Mouse (Mus musculus): ENCODE data around the gene Olfr279. TPM values are rescaled to one million over a fixed set of nuclear protein-coding genes. Genes with fewer than 3 reads are reported as not detected.
"Not testable (repeated sequence)": the region's sequence is repeated elsewhere in the genome, so short reads cannot be mapped to it uniquely, and the experiment has no call there.

Olfr279 gene
- polyA plus RNA-seq, 1 experiment from 2014 or later = not detected

DNA sequence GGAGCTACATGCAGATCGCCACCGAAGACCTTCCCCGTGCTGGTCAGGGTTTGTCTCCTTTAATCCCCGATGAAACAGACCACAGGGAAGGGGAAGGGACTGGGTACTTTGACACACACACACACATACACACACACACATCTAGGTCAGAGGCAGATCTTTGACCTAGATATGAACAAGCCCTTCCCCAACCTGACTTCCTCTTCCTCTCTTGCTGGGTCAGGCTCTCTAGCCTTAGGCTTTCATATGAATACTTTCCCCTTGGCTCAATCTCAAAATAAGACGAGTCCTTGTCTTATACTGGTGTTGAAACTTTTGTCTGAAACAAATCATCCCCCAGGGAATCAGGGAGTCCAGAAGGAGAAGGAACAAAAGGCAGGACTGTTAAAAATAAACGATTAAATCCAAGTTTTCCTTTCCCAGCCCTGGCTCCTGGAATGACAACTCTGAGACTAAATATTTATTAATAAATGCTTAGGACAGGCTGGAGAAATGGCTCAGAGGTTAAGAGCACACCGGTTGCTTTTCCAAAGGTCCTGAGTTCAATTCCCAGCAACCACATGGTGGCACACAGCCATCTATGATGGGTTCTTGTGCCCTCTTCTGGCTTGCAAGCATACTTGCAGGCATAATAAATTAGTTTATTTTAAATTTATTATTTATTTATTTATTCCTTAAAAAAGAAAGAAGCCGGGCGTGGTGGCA lies 14.2 kb downstream of the Olfr279 start:
- Histone ChIP-seq H3K36me3 (ENCODE audit: control insufficient read depth, insufficient read depth, low read length) (no peaks in the 10 kb centered on the region), H3K27me3 (ENCODE audit: control insufficient read depth, insufficient read depth, low read length) (no peaks in the 10 kb centered on the region), H3K9ac (replicated peaks; ENCODE audit: low read length) (no peak overlapping the region), H3K27ac (replicated peaks; ENCODE audit: low read depth, low read length) (no peak overlapping the region), H3K4me3 (replicated peaks; ENCODE audit: low read depth, low read length) (no peak overlapping the region), H3K9me3 (ENCODE audit: control insufficient read depth, low read length) (no peaks in the 10 kb centered on the region), H3K4me1 (ENCODE audit: control insufficient read depth, insufficient read depth, low read length) (0 out of 2 replicates have a peak, but pooled peaks cover 3% of the 10 kb centered on the region), H3K4me2 (ENCODE audit: low read length) (no peak overlapping the region)
- ATAC-seq (ENCODE audit: low FRiP score, low TSS enrichment) (no peak), DNase-seq (no peak)
- WGBS = 84% methylated on average over 9 of the region's 9 CpGs

DNA sequence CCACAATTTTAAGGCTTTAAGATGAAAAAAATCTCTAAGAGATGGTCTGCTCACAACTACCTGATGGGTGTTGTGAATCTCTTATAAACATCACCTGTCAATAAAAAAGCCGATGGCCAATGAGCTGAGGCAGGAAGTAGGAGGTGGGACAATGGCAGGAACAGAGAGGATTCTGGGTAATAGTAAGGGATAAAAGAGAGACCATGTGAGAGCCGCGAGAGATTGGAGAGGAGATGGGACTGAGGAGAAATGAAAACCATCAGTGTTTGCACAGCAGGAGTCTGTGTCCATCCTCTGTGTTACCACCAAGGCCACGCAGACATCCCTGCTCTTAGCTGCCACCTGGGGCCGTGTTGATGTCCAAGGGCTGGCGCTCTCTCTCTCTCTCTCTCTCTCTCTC lies 15.1 kb downstream of the Olfr279 start:
- DNase-seq (no peak), ATAC-seq (ENCODE audit: low FRiP score, low TSS enrichment) (no peak)
- Histone ChIP-seq H3K4me3 (replicated peaks; ENCODE audit: low read depth, low read length) (no peak overlapping the region), H3K4me2 (ENCODE audit: low read length) (no peak overlapping the region), H3K27ac (replicated peaks; ENCODE audit: low read depth, low read length) (no peak overlapping the region), H3K9me3 (ENCODE audit: control insufficient read depth, low read length) (no peaks in the 10 kb centered on the region), H3K4me1 (ENCODE audit: control insufficient read depth, insufficient read depth, low read length) (0 out of 2 replicates have a peak, but pooled peaks cover 3% of the 10 kb centered on the region), H3K27me3 (ENCODE audit: control insufficient read depth, insufficient read depth, low read length) (no peaks in the 10 kb centered on the region), H3K9ac (replicated peaks; ENCODE audit: low read length) (no peak overlapping the region), H3K36me3 (ENCODE audit: control insufficient read depth, insufficient read depth, low read length) (no peaks in the 10 kb centered on the region)
- whole genome bisulfite sequencing = 94% methylated on average over 6 of the region's 6 CpGs

DNA sequence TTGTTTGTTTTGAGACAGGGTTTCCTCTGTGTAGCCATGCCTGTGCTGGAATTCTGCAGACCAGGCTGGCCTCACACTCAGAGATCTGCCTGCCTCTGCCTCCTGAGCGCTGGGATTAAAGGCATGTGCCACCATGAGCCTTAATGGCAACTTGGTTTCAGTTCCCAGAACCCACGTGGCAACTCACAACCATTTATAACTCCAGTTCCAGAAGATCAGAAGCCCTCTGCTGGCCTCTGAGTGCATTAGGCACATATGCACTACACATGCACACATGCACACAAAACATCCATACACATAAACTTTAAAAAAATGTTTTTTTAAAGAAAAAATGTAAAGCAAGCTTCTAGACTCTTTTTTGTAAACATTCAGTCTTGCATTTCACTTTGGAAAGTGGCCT lies 17.2 kb downstream of the Olfr279 start:
- Histone ChIP-seq H3K4me1 (ENCODE audit: control insufficient read depth, insufficient read depth, low read length) (0 out of 2 replicates have a peak, but pooled peaks cover 3% of the 10 kb centered on the region), H3K4me2 (ENCODE audit: low read length) (no peak overlapping the region), H3K27me3 (ENCODE audit: control insufficient read depth, insufficient read depth, low read length) (no peaks in the 10 kb centered on the region), H3K9ac (replicated peaks; ENCODE audit: low read length) (no peak overlapping the region), H3K36me3 (ENCODE audit: control insufficient read depth, insufficient read depth, low read length) (no peaks in the 10 kb centered on the region), H3K9me3 (ENCODE audit: control insufficient read depth, low read length) (no peaks in the 10 kb centered on the region), H3K4me3 (replicated peaks; ENCODE audit: low read depth, low read length) (no peak overlapping the region), H3K27ac (replicated peaks; ENCODE audit: low read depth, low read length) (no peak overlapping the region)
- DNase-seq (no peak), ATAC-seq (ENCODE audit: low FRiP score, low TSS enrichment) (no peak)
- WGBS = 58% methylated on average over 2 of the region's 2 CpGs

DNA sequence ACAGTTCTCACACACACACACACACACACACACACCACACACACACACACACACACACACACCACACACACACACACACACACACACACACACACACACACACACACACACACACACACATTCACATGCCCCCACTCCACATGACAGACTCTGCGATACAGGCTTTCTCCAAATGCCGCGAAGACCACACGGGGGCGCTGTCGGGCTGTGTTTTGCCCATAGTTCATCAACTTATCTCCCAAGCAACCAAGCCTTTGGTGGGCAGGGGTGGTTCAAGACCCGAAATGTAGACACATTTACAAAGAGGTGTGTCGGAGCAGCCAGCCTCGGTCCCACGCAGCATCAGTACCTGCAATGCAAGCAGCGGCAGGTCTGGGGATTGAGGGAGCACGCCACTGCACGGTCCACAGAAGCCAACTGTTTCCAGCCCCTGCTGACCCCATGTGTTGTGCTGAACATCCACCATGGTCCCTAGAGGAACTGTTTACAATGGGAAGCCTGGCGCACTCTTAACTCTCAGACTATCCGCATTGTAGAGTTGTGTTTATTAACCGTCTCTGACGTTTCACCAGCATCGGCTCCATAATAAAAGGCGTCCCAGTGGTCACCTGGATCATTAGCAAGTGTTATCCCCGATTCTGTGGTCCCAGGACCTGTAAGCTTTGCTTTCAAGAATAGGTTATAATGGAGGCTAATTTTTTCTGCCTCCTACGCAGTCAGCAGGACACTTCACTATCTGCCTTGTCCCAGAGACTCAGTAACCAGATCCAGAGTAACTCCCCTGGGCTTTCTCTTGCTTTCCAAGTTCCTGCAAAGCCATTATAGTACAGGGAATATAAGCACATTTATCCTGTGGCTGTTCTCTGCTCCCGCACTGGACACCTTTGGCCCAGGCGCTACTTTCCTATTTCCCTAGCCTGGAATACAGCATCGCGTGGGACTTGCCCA lies 18.5 kb downstream of the Olfr279 start:
- no peak for ATAC-seq (ENCODE audit: low FRiP score, low TSS enrichment)
- no peak overlapping the region for H3K9ac ChIP-seq (replicated peaks; ENCODE audit: low read length)

DNA sequence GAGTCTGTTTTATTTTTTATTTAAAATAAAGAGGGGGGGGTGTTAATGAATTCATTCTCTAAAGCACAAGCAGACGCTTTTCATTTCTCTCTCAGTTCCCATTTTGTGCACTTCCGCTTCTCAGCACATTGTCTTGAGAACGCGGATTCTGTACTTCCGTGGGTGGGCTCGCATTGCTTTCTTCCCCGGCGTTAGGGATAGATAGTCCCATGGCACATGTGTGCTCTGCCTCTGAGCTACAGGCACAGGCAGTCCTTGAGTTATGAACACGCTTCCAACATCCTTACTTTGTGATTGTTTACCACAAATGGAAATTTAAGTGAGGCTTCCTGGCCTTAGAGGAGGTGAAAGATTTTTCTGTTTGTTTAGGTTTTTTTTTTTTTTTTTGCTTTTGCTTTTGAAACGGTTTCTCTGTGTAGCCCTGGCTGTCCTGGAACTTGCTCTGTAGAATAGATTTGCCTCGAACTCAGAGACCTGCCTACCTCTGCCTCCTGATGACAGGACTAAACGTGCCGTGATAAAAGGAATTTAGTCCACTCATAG lies 19.3 kb downstream of the Olfr279 start:
- H3K9me3 ChIP-seq (ENCODE audit: control insufficient read depth, low read length) = no peaks in the 10 kb centered on the region
- no peak overlapping the region for H3K4me3 ChIP-seq (replicated peaks; ENCODE audit: low read depth, low read length)
- H3K27me3 ChIP-seq (ENCODE audit: control insufficient read depth, insufficient read depth, low read length) = no peaks in the 10 kb centered on the region
- WGBS = 42% methylated on average over 13 of the region's 13 CpGs
- H3K27ac ChIP-seq (replicated peaks; ENCODE audit: low read depth, low read length) = no peak overlapping the region
- H3K4me2 ChIP-seq (ENCODE audit: low read length) = no peak overlapping the region
- H3K4me1 ChIP-seq (ENCODE audit: control insufficient read depth, insufficient read depth, low read length) = 0 out of 2 replicates have a peak, but pooled peaks cover 3% of the 10 kb centered on the region
- ATAC-seq (ENCODE audit: low FRiP score, low TSS enrichment) (no peak), DNase-seq (no peak)
- no peak overlapping the region for H3K9ac ChIP-seq (replicated peaks; ENCODE audit: low read length)
- H3K36me3 ChIP-seq (ENCODE audit: control insufficient read depth, insufficient read depth, low read length) = no peaks in the 10 kb centered on the region

More for the DNA sequence above, 18.5 kb downstream of the Olfr279 start:
- peak overlapping the region; percentile 49 for H3K4me2 ChIP-seq (ENCODE audit: low read length)
- no peak overlapping the region for H3K27ac ChIP-seq (replicated peaks; ENCODE audit: low read depth, low read length)
- WGBS = 28% methylated on average over 25 of the region's 25 CpGs
- DNase-seq = peak; percentile 86
- no peak overlapping the region; the same call in 1 of the 2 replicates for H3K4me3 ChIP-seq (replicated peaks; ENCODE audit: low read depth, low read length)
- 0 out of 2 replicates have a peak, but pooled peaks cover 3% of the 10 kb centered on the region for H3K4me1 ChIP-seq (ENCODE audit: control insufficient read depth, insufficient read depth, low read length)
- H3K36me3 ChIP-seq (ENCODE audit: control insufficient read depth, insufficient read depth, low read length) = no peaks in the 10 kb centered on the region
- H3K27me3 ChIP-seq (ENCODE audit: control insufficient read depth, insufficient read depth, low read length) = no peaks in the 10 kb centered on the region
- no peaks in the 10 kb centered on the region for H3K9me3 ChIP-seq (ENCODE audit: control insufficient read depth, low read length)

DNA sequence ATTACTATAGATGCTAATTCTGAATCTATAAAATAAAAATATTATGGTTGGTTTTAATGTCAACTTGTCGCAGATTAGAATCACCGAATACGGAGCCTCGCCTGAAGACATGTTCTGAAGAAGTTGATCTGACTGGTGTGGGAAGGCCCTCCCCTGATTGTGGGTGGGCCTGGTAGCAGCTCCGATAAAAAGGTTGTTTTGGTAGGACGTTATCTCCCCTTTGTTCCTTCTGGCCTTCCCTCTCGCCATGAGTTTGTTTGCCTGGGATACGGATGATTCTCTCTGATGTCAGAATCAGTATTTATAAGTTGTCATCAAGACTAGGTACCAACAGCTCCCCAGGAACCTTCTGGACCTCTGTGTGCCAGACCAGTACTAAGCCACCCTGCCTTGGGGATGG lies 20.0 kb downstream of the Olfr279 start:
- Histone ChIP-seq H3K4me1 (ENCODE audit: control insufficient read depth, insufficient read depth, low read length) (0 out of 2 replicates have a peak, but pooled peaks cover 3% of the 10 kb centered on the region), H3K9me3 (ENCODE audit: control insufficient read depth, low read length) (no peaks in the 10 kb centered on the region), H3K4me3 (replicated peaks; ENCODE audit: low read depth, low read length) (no peak overlapping the region), H3K9ac (replicated peaks; ENCODE audit: low read length) (no peak overlapping the region), H3K27ac (replicated peaks; ENCODE audit: low read depth, low read length) (no peak overlapping the region), H3K27me3 (ENCODE audit: control insufficient read depth, insufficient read depth, low read length) (no peaks in the 10 kb centered on the region), H3K36me3 (ENCODE audit: control insufficient read depth, insufficient read depth, low read length) (no peaks in the 10 kb centered on the region), H3K4me2 (ENCODE audit: low read length) (no peak overlapping the region)
- ATAC-seq (ENCODE audit: low FRiP score, low TSS enrichment) (no peak), DNase-seq (no peak)
- 36% methylated on average over 8 of the region's 8 CpGs for WGBS

DNA sequence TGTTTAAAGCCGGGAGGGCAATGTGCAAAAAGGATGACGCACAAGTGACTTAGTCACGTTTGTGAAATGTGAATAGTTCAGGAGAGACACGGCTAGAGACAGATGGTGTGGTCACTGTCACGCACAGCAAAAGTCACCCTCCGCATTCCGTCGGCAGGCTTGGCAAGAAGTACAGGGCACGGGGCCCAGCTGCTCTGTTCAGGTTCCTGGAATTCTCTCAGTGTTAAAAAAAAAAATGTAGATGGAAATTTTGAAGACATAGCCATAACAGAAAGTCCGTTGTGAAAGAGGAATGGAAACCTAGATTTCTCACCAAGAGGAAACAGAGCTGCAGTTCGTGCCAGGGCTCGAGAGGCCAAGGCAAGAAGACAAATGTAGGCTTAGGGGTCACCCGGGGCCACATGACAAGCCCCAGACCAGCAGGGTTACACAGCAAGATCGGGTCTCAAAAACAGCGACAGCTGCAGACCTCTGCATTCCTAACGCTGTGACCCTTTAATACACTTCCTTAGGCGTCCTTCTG lies 20.7 kb downstream of the Olfr279 start:
- 57% methylated on average over 17 of the region's 17 CpGs for WGBS
- Histone ChIP-seq H3K36me3 (ENCODE audit: control insufficient read depth, insufficient read depth, low read length) (peaks cover 5% of the 10 kb centered on the region), H3K27me3 (ENCODE audit: control insufficient read depth, insufficient read depth, low read length) (no peaks in the 10 kb centered on the region), H3K27ac (replicated peaks; ENCODE audit: low read depth, low read length) (no peak overlapping the region), H3K4me2 (ENCODE audit: low read length) (no peak overlapping the region), H3K4me3 (replicated peaks; ENCODE audit: low read depth, low read length) (no peak overlapping the region), H3K4me1 (ENCODE audit: control insufficient read depth, insufficient read depth, low read length) (0 out of 2 replicates have a peak, but pooled peaks cover 3% of the 10 kb centered on the region), H3K9ac (replicated peaks; ENCODE audit: low read length) (no peak overlapping the region), H3K9me3 (ENCODE audit: control insufficient read depth, low read length) (no peaks in the 10 kb centered on the region)
- no peak for ATAC-seq (ENCODE audit: low FRiP score, low TSS enrichment)
- no peak for DNase-seq

DNA sequence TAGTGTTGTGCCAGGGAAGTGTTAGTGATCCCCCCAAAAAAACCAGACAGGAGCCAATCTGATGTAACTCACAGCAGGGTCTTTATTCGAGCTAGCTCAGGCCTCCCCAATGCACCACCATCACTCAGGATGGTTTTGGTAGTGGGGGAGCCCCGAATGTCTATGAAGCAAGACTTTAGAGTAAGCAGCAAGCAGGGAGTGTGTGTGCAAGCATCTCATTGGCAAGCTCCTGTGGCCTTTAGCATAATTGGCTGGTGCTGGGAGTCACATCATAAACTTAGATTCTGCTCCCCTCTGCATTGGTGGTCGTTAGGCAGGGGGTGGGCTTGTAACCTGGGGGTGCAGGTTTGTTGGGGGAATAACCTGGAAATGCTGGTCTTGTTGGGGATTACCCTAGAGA lies 21.5 kb downstream of the Olfr279 start:
- ATAC-seq (ENCODE audit: low FRiP score, low TSS enrichment); H3K4me2 ChIP-seq (ENCODE audit: low read length); DNase-seq; H3K27ac ChIP-seq (replicated peaks; ENCODE audit: low read depth, low read length); H3K4me3 ChIP-seq (replicated peaks; ENCODE audit: low read depth, low read length); H3K4me1 ChIP-seq (ENCODE audit: control insufficient read depth, insufficient read depth, low read length); H3K9ac ChIP-seq (replicated peaks; ENCODE audit: low read length); H3K27me3 ChIP-seq (ENCODE audit: control insufficient read depth, insufficient read depth, low read length); H3K9me3 ChIP-seq (ENCODE audit: control insufficient read depth, low read length): not testable (repeated sequence)
- 63% methylated on average over 3 of the region's 3 CpGs for WGBS
- H3K36me3 ChIP-seq (ENCODE audit: control insufficient read depth, insufficient read depth, low read length) = peaks cover 12% of the 10 kb centered on the region

All from midbrain, embryonic 14.5 days (tissue).